Mouse (Mus musculus): ENCODE results near the gene Blcap. TPM values are rescaled to one million over a fixed set of nuclear protein-coding genes. Genes with fewer than 3 reads are reported as not detected.

The Blcap gene
- polyA plus RNA-seq, 1 experiment = 35.3 TPM

- Histone ChIP-seq H3K27me3 (ENCODE audit: control insufficient read depth, insufficient read depth, low read length) (no peaks in the 10 kb centered on the region), H3K4me1 (replicated peaks; ENCODE audit: control insufficient read depth, insufficient read depth, low read length) (no peaks in the 10 kb centered on the region), H3K27ac (ENCODE audit: control insufficient read depth, insufficient read depth, low read length) (no peak overlapping the region), H3K4me3 (ENCODE audit: control insufficient read depth, insufficient read depth, low read length) (no peak overlapping the region), H3K36me3 (ENCODE audit: control insufficient read depth, insufficient read depth, low read length) (no peaks in the 10 kb centered on the region)
- no peak for DNase-seq
- TF ChIP-seq POLR2A (IDR thresholded peaks at IDR 0.05; ENCODE audit: control insufficient read depth, extremely low read depth, insufficient read depth, low read length, poor library complexity) = no peak
- TF ChIP-seq CTCF (IDR thresholded peaks at IDR 0.05; ENCODE audit: borderline replicate concordance, control insufficient read depth, extremely low read depth, insufficient read depth, low read length, poor library complexity) = no peak
- 64% methylated on average over 8 of the region's 8 CpGs for WGBS
Measured at GRCm38 (mm10) chr2:157531681-157532426, 39.2 kb downstream of the Blcap start.

- TF ChIP-seq POLR2A (IDR thresholded peaks at IDR 0.05; ENCODE audit: control insufficient read depth, extremely low read depth, insufficient read depth, low read length, poor library complexity) = no peak
- no peak for TF ChIP-seq CTCF (IDR thresholded peaks at IDR 0.05; ENCODE audit: borderline replicate concordance, control insufficient read depth, extremely low read depth, insufficient read depth, low read length, poor library complexity)
- Histone ChIP-seq H3K36me3 (ENCODE audit: control insufficient read depth, insufficient read depth, low read length) (no peaks in the 10 kb centered on the region), H3K27me3 (ENCODE audit: control insufficient read depth, insufficient read depth, low read length) (no peaks in the 10 kb centered on the region), H3K4me1 (replicated peaks; ENCODE audit: control insufficient read depth, insufficient read depth, low read length) (no peaks in the 10 kb centered on the region), H3K27ac (ENCODE audit: control insufficient read depth, insufficient read depth, low read length) (no peak overlapping the region), H3K4me3 (ENCODE audit: control insufficient read depth, insufficient read depth, low read length) (no peak overlapping the region)
- WGBS = 86% methylated on average over 13 of the region's 13 CpGs
- no peak for DNase-seq
Measured at GRCm38 (mm10) chr2:157530056-157530955, 40.8 kb downstream of the Blcap start.

GRCm38 (mm10) chr2:157522556-157522955 lies 48.5 kb downstream of the Blcap start:
- Histone ChIP-seq H3K27me3 (ENCODE audit: control insufficient read depth, insufficient read depth, low read length) (no peaks in the 10 kb centered on the region), H3K4me3 (ENCODE audit: control insufficient read depth, insufficient read depth, low read length) (no peak overlapping the region), H3K27ac (ENCODE audit: control insufficient read depth, insufficient read depth, low read length) (no peak overlapping the region), H3K4me1 (replicated peaks; ENCODE audit: control insufficient read depth, insufficient read depth, low read length) (no peaks in the 10 kb centered on the region), H3K36me3 (ENCODE audit: control insufficient read depth, insufficient read depth, low read length) (no peaks in the 10 kb centered on the region)
- no peak for TF ChIP-seq CTCF (IDR thresholded peaks at IDR 0.05; ENCODE audit: borderline replicate concordance, control insufficient read depth, extremely low read depth, insufficient read depth, low read length, poor library complexity)
- no peak for TF ChIP-seq POLR2A (IDR thresholded peaks at IDR 0.05; ENCODE audit: control insufficient read depth, extremely low read depth, insufficient read depth, low read length, poor library complexity)
- DNase-seq = no peak
- WGBS = 67% methylated on average over 3 of the region's 3 CpGs

- Histone ChIP-seq H3K27ac (ENCODE audit: control insufficient read depth, insufficient read depth, low read length) (no peak overlapping the region), H3K36me3 (ENCODE audit: control insufficient read depth, insufficient read depth, low read length) (no peaks in the 10 kb centered on the region), H3K4me3 (ENCODE audit: control insufficient read depth, insufficient read depth, low read length) (no peak overlapping the region), H3K4me1 (replicated peaks; ENCODE audit: control insufficient read depth, insufficient read depth, low read length) (no peaks in the 10 kb centered on the region), H3K27me3 (ENCODE audit: control insufficient read depth, insufficient read depth, low read length) (no peaks in the 10 kb centered on the region)
- no peak for DNase-seq
- no peak for TF ChIP-seq POLR2A (IDR thresholded peaks at IDR 0.05; ENCODE audit: control insufficient read depth, extremely low read depth, insufficient read depth, low read length, poor library complexity)
- TF ChIP-seq CTCF (IDR thresholded peaks at IDR 0.05; ENCODE audit: borderline replicate concordance, control insufficient read depth, extremely low read depth, insufficient read depth, low read length, poor library complexity) = no peak
- 56% methylated on average over 5 of the region's 5 CpGs for WGBS
Measured at GRCm38 (mm10) chr2:157520496-157520895, 50.6 kb downstream of the Blcap start.

- no peak for DNase-seq
- Histone ChIP-seq H3K4me3 (ENCODE audit: control insufficient read depth, insufficient read depth, low read length) (no peak overlapping the region), H3K36me3 (ENCODE audit: control insufficient read depth, insufficient read depth, low read length) (no peaks in the 10 kb centered on the region), H3K27ac (ENCODE audit: control insufficient read depth, insufficient read depth, low read length) (no peak overlapping the region), H3K4me1 (replicated peaks; ENCODE audit: control insufficient read depth, insufficient read depth, low read length) (no peaks in the 10 kb centered on the region), H3K27me3 (ENCODE audit: control insufficient read depth, insufficient read depth, low read length) (no peaks in the 10 kb centered on the region)
- no peak for TF ChIP-seq CTCF (IDR thresholded peaks at IDR 0.05; ENCODE audit: borderline replicate concordance, control insufficient read depth, extremely low read depth, insufficient read depth, low read length, poor library complexity)
- TF ChIP-seq POLR2A (IDR thresholded peaks at IDR 0.05; ENCODE audit: control insufficient read depth, extremely low read depth, insufficient read depth, low read length, poor library complexity) = no peak
- 89% methylated on average over 6 of the region's 6 CpGs for WGBS
Measured at GRCm38 (mm10) chr2:157519452-157519851, 51.6 kb downstream of the Blcap start.

GRCm38 (mm10) chr2:157518451-157518850 lies 52.6 kb downstream of the Blcap start:
- DNase-seq = no peak
- Histone ChIP-seq H3K4me3 (ENCODE audit: control insufficient read depth, insufficient read depth, low read length) (no peak overlapping the region), H3K27me3 (ENCODE audit: control insufficient read depth, insufficient read depth, low read length) (no peaks in the 10 kb centered on the region), H3K36me3 (ENCODE audit: control insufficient read depth, insufficient read depth, low read length) (no peaks in the 10 kb centered on the region), H3K27ac (ENCODE audit: control insufficient read depth, insufficient read depth, low read length) (no peak overlapping the region), H3K4me1 (replicated peaks; ENCODE audit: control insufficient read depth, insufficient read depth, low read length) (no peaks in the 10 kb centered on the region)
- TF ChIP-seq POLR2A (IDR thresholded peaks at IDR 0.05; ENCODE audit: control insufficient read depth, extremely low read depth, insufficient read depth, low read length, poor library complexity) = no peak
- TF ChIP-seq CTCF (IDR thresholded peaks at IDR 0.05; ENCODE audit: borderline replicate concordance, control insufficient read depth, extremely low read depth, insufficient read depth, low read length, poor library complexity) = no peak
- WGBS = 78% methylated on average over 7 of the region's 7 CpGs

Measured in thymus, adult 2 months (tissue).